Mouse (Mus musculus) midbrain, embryonic 14.5 days (tissue): ENCODE results near the gene Tmem72. TPM values are rescaled to one million over a fixed set of nuclear protein-coding genes. Genes with fewer than 3 reads are reported as not detected.
A peak's percentile ranks its signal among the peaks of the same experiment; 100 is the strongest.

Experiments
- ATAC-seq: fragments of 200-750 bp; cut with Nextera tagmentation; 2 replicates; pipeline ENCODE4 v1.8.0; 2017; ENCODE audit warnings: moderate number of reproducible peaks, moderate library complexity; ENCODE audit not compliant: low FRiP score, low TSS enrichment
- DNase-seq: peaks from one replicate; pipeline ENCODE4 v3.0.0-alpha.2; 2015
- H3K27ac ChIP-seq: fragments of 300-500 bp; sonication (generic); replicated peaks from 2 replicates; pipeline ENCODE4 v1.5.1; 2014; ENCODE audit warnings: mild to moderate bottlenecking, low read depth, low read length, moderate library complexity
- H3K27me3 ChIP-seq: fragments of 300-500 bp; sonication (generic); 2 replicates; pipeline ENCODE4 v1.6.1; 2014; ENCODE audit warnings: low read length, control low read depth, mixed read lengths; ENCODE audit not compliant: control insufficient read depth, insufficient read depth
- H3K36me3 ChIP-seq: fragments of 300-500 bp; sonication (generic); 2 replicates; pipeline ENCODE4 v1.6.1; 2014; ENCODE audit warnings: low read length, control low read depth; ENCODE audit not compliant: control insufficient read depth, insufficient read depth
- H3K4me1 ChIP-seq: fragments of 300-500 bp; sonication (generic); 2 replicates; pipeline ENCODE4 v1.6.1; 2014; ENCODE audit warnings: mild to moderate bottlenecking, antibody characterized with exemption, low read length, control low read depth; ENCODE audit not compliant: control insufficient read depth, insufficient read depth
- H3K4me2 ChIP-seq: fragments of 300-500 bp; sonication (generic); 2 replicates; pipeline ENCODE4 v1.6.1; 2014; ENCODE audit warnings: mild to moderate bottlenecking, low read length, moderate library complexity
- H3K4me3 ChIP-seq: fragments of 300-500 bp; sonication (generic); replicated peaks from 2 replicates; pipeline ENCODE4 v1.5.1; 2014; ENCODE audit warnings: low read depth, low read length
- H3K9ac ChIP-seq: fragments of 300-500 bp; sonication (generic); replicated peaks from 2 replicates; pipeline ENCODE4 v1.6.1; 2014; ENCODE audit warnings: mild to moderate bottlenecking, low read length, moderate library complexity
- H3K9me3 ChIP-seq: fragments of 300-500 bp; sonication (generic); 2 replicates; pipeline ENCODE4 v1.6.1; 2016; ENCODE audit warnings: low read length, control low read depth, mixed read lengths; ENCODE audit not compliant: control insufficient read depth
- WGBS: fragments of 180-500 bp; shearing (Covaris S2); extraction: QIAGEN DNeasy Blood & Tissue Kit; methylation state at CpG from one replicate; pipeline ENCODE4 v1.1.7; 2014; 5-methylcytosine and 5-hydroxymethylcytosine counted together
- polyA plus RNA-seq: library from polyadenylated mRNA; unstranded; fragments of >200 nt; fragmentation: Nextera tagmentation; extraction: Ambion mirVana; gene quantifications from 2 replicates; pipeline ENCODE4 v1.2.1, GENCODE M21; 2014

The Tmem72 gene
- polyA plus RNA-seq, 1 experiment from 2014 or later, result 0.14 TPM

DNA sequence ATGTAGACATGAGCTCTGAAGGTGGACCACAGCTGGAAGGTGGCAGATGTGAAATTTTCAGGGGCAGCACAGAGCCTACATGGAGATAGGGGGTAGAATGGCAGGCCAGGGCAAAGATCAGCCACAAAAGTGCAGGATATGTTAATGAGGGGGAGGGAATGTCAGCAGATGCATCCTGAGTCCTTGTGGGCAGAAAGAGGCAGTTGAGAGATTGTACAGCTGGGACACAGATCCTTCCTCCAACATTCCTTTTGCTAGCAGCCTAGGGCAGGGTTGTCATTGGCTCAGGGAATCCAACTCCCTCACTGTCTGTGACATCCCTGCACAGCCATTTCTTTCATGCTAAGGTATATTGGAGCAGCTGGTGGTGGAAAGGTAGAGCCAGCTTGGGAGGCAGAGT is 15.9 kb downstream of the Tmem72 start:
- H3K36me3 ChIP-seq, result no peaks in the 10 kb centered on the region
- DNase-seq (no peak), ATAC-seq (no peak)
- no peak overlapping the region for H3K4me3 ChIP-seq
- no peaks in the 10 kb centered on the region for H3K9me3 ChIP-seq
- no peak overlapping the region for H3K9ac ChIP-seq
- no peak overlapping the region for H3K4me2 ChIP-seq
- H3K27me3 ChIP-seq, result no peaks in the 10 kb centered on the region
- H3K4me1 ChIP-seq, result no peaks in the 10 kb centered on the region
- H3K27ac ChIP-seq, result no peak overlapping the region

DNA sequence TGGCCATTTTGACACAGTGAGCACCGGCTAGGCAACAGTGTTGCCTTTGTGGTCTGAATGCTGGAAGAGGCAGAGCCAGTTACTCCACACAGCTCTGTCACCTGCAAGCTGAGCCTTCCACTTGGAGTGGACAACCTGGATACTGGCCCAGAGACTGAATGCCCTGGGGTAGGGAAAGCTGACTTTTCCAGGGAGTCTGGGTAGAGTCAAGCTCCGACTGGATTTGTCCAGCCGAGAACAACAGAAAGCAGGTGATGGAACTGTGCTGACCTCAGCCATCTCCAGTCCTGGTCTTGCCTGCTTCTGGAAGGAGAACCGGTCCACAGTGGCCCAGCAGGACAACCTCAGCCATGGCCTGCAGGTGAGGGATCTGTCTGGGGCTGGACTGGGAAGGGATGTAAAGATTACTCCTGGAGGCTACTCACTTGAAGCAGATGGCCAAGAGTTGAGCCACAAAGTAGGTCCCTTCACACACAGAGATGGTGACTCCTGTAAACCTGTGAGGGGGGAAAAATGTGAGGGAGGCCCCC is 18.8 kb downstream of the Tmem72 start:
- WGBS, result 91% methylated on average over 4 of the region's 4 CpGs
- Histone ChIP-seq H3K36me3 (no peaks in the 10 kb centered on the region), H3K4me2 (no peak overlapping the region), H3K27ac (no peak overlapping the region), H3K9ac (no peak overlapping the region), H3K9me3 (no peaks in the 10 kb centered on the region), H3K27me3 (no peaks in the 10 kb centered on the region), H3K4me3 (no peak overlapping the region), H3K4me1 (no peaks in the 10 kb centered on the region)
- DNase-seq, result no peak
- 0 out of 2 replicates have a peak, but pooled peaks have one; percentile 14 for ATAC-seq

DNA sequence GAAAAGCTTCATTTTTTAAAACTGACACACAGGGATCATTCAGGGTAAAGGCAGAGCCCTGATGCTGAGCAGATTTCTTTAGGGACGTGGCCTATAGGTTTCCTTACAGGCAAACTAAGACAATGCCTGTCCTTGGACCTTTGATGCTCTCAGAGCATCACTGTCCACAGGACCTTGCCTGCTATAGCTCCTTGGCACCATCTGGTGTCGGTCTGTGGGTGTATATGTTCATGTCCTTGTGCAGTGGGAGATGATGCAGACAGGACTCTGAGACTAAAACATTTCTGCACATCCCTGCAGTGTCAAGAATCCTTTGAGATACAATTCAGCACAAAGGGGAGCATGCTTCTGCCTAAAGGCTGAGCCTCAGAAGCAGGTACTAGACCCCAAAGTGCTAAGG is 19.3 kb downstream of the Tmem72 start:
- H3K9me3 ChIP-seq, result no peaks in the 10 kb centered on the region
- no peak overlapping the region for H3K27ac ChIP-seq
- H3K36me3 ChIP-seq, result no peaks in the 10 kb centered on the region
- H3K27me3 ChIP-seq, result no peaks in the 10 kb centered on the region
- H3K4me3 ChIP-seq, result no peak overlapping the region
- no peak overlapping the region for H3K9ac ChIP-seq
- WGBS, result 41% methylated on average over 2 of the region's 2 CpGs
- H3K4me2 ChIP-seq, result no peak overlapping the region
- no peak for ATAC-seq
- DNase-seq, result peak; percentile 20
- no peaks in the 10 kb centered on the region for H3K4me1 ChIP-seq

DNA sequence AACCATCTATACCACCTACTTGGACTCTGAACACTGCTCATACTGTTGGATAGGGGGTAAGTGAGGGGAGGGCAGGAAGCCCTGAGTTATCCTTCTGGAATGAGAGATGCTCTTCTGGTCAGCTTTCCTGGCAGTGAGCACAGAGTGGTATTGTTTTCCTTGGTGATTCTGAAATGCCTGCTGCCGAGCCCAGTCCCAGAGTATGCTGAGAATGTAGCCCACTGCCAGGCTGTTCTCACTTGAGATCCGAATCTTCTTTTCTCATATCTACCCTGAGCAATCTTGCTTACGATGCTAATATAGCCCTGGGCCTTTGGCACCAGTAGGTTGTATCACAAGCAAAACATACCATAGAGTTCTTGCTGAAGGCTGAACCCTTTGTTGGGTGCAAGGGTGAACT is 22.4 kb downstream of the Tmem72 start:
- no peak overlapping the region for H3K9ac ChIP-seq
- no peaks in the 10 kb centered on the region for H3K36me3 ChIP-seq
- H3K4me1 ChIP-seq, result no peaks in the 10 kb centered on the region
- 83% methylated on average over 3 of the region's 3 CpGs for WGBS
- DNase-seq (no peak), ATAC-seq (no peak)
- no peaks in the 10 kb centered on the region for H3K9me3 ChIP-seq
- H3K4me2 ChIP-seq, result no peak overlapping the region
- H3K27ac ChIP-seq, result no peak overlapping the region
- H3K27me3 ChIP-seq, result no peaks in the 10 kb centered on the region
- no peak overlapping the region for H3K4me3 ChIP-seq

DNA sequence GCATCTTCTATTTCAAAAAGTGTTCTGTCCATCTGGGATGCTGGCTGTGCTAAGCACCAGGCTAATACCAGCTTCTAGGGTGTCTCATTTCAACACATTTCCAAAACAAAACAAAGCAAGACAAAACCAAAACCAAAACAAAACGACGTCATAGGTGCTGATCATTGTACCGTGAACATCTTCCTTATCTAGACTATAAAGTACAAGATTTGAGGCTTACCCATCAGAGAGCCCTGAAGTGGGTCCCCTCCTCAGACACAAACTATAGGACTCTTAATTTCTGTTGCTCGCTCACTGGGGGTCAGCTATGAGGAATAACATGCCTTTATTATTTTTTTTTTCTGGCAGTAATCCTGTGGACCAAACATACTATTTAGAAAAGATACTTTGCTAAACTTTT is 23.1 kb downstream of the Tmem72 start:
- no peak overlapping the region for H3K9ac ChIP-seq
- 87% methylated on average over 4 of the region's 4 CpGs for WGBS
- no peak overlapping the region for H3K27ac ChIP-seq
- no peak for DNase-seq
- no peak overlapping the region for H3K4me3 ChIP-seq
- H3K4me1 ChIP-seq, result no peaks in the 10 kb centered on the region
- H3K9me3 ChIP-seq, result no peaks in the 10 kb centered on the region
- H3K4me2 ChIP-seq, result no peak overlapping the region
- ATAC-seq, result no peak
- H3K27me3 ChIP-seq, result no peaks in the 10 kb centered on the region
- H3K36me3 ChIP-seq, result no peaks in the 10 kb centered on the region

DNA sequence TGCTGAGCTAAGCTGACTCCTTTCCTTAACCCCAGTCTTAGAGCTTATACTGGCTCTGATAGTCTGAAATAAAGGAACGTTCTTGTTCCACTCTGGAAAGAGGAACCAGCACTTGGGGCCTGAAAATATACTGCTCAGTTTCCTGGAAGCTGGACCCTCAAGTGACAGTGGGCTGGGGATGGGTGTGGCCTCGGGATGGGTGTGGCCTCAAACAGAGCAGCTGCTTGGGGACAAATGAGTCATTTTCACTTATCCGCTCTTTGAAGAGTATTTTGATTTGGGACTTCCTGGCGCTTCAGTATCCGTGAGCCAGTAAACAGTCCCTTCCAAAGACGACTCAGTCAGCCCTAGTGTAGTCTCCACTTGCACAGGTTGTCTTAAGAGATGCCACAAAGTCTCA is 34.4 kb downstream of the Tmem72 start:
- no peak for ATAC-seq
- no peak overlapping the region for H3K4me3 ChIP-seq
- no peaks in the 10 kb centered on the region for H3K9me3 ChIP-seq
- no peak overlapping the region for H3K27ac ChIP-seq
- no peak for DNase-seq
- H3K4me1 ChIP-seq, result no peaks in the 10 kb centered on the region
- 66% methylated on average over 6 of the region's 6 CpGs for WGBS
- no peaks in the 10 kb centered on the region for H3K36me3 ChIP-seq
- H3K27me3 ChIP-seq, result no peaks in the 10 kb centered on the region
- no peak overlapping the region for H3K4me2 ChIP-seq
- H3K9ac ChIP-seq, result no peak overlapping the region

DNA sequence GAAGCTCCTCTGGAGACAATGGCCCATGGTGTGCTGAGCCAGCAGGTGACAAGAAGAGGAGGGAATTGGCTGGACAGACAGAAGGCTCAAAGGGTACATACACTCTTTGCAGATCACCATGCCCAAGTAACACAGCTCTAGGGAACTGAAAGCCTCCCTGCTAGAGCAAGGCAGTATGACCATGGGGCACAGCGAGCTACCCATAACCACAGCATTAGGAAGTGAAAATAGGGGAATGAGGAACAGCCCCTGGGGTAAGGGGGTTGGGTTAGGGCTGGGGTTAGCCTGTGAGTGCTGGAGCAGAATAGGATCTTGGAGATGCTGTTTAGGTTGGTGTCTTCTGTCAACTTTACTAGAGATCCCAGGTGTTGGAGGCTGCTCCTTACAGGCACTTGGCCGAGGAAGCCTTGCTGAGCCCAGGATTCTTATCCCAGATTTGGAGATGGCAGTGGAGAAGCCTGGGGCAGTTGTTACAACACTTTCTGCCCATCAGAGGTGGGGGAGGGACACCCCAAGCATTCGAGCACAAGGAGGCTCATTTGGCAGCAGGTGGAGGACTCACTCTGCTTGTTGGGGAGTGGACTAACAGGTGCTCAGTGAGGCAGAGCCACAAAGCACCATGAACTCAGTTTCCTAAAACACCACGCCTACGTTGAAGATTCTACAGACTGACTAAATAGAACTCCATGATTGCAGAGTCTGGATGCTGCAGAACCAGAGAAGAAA is 37.0 kb downstream of the Tmem72 start:
- Histone ChIP-seq H3K9ac (no peak overlapping the region), H3K27me3 (no peaks in the 10 kb centered on the region), H3K27ac (no peak overlapping the region), H3K4me1 (no peaks in the 10 kb centered on the region), H3K4me3 (no peak overlapping the region), H3K4me2 (no peak overlapping the region), H3K36me3 (no peaks in the 10 kb centered on the region), H3K9me3 (no peaks in the 10 kb centered on the region)
- ATAC-seq, result no peak
- DNase-seq, result no peak
- WGBS, result 78% methylated on average over 5 of the region's 5 CpGs

DNA sequence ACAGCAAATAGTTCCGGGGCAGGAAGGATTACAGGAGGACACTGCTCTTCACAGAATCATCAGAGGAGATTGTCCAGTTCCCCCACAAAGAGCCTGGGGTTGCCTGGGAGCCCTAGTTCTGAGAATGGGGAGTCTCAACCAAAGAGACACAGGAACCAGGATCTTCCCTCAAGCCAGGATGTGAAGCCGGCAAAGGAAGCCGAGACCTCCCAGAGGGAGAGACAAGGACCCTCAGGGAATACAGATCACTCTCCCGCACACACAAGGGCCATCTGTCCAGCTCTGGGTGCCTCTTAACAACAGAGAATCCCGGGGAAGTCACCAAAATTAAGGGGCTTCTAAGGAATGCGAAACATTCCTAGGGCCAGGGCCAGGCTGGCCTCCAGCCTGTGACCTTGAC is 39.4 kb downstream of the Tmem72 start:
- 73% methylated on average over 6 of the region's 6 CpGs for WGBS
- Histone ChIP-seq H3K9me3 (no peaks in the 10 kb centered on the region), H3K4me2 (no peak overlapping the region), H3K36me3 (no peaks in the 10 kb centered on the region), H3K9ac (no peak overlapping the region), H3K4me3 (no peak overlapping the region), H3K27me3 (no peaks in the 10 kb centered on the region), H3K4me1 (0 out of 2 replicates have a peak, but pooled peaks cover 6% of the 10 kb centered on the region), H3K27ac (no peak overlapping the region)
- DNase-seq (no peak), ATAC-seq (no peak)

DNA sequence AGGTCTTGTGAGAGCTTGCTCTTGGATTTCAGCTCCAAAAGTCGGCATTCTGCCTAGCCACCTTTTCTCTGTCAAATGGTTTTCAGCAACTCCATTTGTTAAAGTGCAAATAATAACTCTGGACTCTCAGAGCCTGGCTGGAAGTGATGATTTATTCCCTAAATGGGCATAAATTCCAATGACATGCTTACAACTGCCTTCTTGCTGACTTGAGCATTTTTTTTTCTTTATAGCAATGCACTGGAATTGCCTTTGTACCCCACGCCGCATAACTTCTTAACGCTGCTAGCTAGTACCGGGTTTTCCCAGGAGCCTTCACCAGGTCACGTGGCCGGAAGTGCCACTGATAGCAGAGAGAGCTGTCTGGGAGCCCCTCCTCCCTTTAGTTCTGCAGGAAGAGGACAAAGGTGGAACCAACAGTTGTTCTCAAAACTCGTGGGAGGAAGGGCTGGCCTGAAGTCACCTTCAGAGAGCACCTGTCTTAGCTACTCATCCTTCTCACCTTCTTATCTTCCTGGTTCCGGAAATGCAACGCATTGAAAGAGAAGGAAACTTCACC is 40.3 kb downstream of the Tmem72 start:
- no peaks in the 10 kb centered on the region for H3K9me3 ChIP-seq
- H3K27me3 ChIP-seq, result no peaks in the 10 kb centered on the region
- H3K4me1 ChIP-seq, result 0 out of 2 replicates have a peak, but pooled peaks cover 6% of the 10 kb centered on the region
- ATAC-seq (no peak), DNase-seq (no peak)
- H3K4me2 ChIP-seq, result no peak overlapping the region
- H3K4me3 ChIP-seq, result no peak overlapping the region
- WGBS, result 81% methylated on average over 10 of the region's 10 CpGs
- H3K27ac ChIP-seq, result no peak overlapping the region
- H3K9ac ChIP-seq, result no peak overlapping the region
- H3K36me3 ChIP-seq, result no peaks in the 10 kb centered on the region
